Mouse (Mus musculus): Measurements from ENCODE around the gene Mme. TPM values are rescaled to one million over a fixed set of nuclear protein-coding genes. Genes with fewer than 3 reads are reported as not detected.

Mme gene
- polyA plus RNA-seq, 1 experiment from 2014 or later = 0.55 TPM

- WGBS (ENCODE audit: insufficient replicate concordance) = 32% methylated on average over 4 of the region's 4 CpGs
- Histone ChIP-seq H3K27ac (ENCODE audit: low read length) (no peak overlapping the region), H3K36me3 (ENCODE audit: control insufficient read depth, insufficient read depth) (no peaks in the 10 kb centered on the region), H3K9me3 (replicated peaks; ENCODE audit: control insufficient read depth, low read length) (no peaks in the 10 kb centered on the region), H3K4me3 (ENCODE audit: low read depth, low read length) (no peak overlapping the region), H3K4me2 (ENCODE audit: low read depth, low read length) (peak overlapping the region; percentile 53; the same call in 1 of the 2 replicates), H3K27me3 (ENCODE audit: control insufficient read depth, insufficient read depth, low read depth, low read length) (peaks cover 16% of the 10 kb centered on the region), H3K9ac (ENCODE audit: low read depth, low read length) (no peak overlapping the region), H3K4me1 (ENCODE audit: control insufficient read depth, low read depth, low read length) (no peaks in the 10 kb centered on the region)
- ATAC-seq (ENCODE audit: low read depth) = no peak
Measured at GRCm38 (mm10) chr3:63294791-63295190, 53.5 kb downstream of the Mme start.

GRCm38 (mm10) chr3:63295237-63295636 is 53.9 kb downstream of the Mme start:
- H3K9ac ChIP-seq (ENCODE audit: low read depth, low read length) = no peak overlapping the region

GRCm38 (mm10) chr3:63295657-63296231 is 54.4 kb downstream of the Mme start:
- under 1% methylated on average over 50 of the region's 54 CpGs for WGBS (ENCODE audit: insufficient replicate concordance)
- H3K4me3 ChIP-seq (ENCODE audit: low read depth, low read length) = peak overlapping the region; percentile 32
- 0 out of 2 replicates have a peak, but pooled peaks have one; percentile 16 for ATAC-seq (ENCODE audit: low read depth)
- H3K9ac ChIP-seq (ENCODE audit: low read depth, low read length) = no peak overlapping the region
- H3K27me3 ChIP-seq (ENCODE audit: control insufficient read depth, insufficient read depth, low read depth, low read length) = peaks cover 16% of the 10 kb centered on the region
- H3K9me3 ChIP-seq (replicated peaks; ENCODE audit: control insufficient read depth, low read length) = no peaks in the 10 kb centered on the region
- H3K4me2 ChIP-seq (ENCODE audit: low read depth, low read length) = peak overlapping the region; percentile 53
- H3K36me3 ChIP-seq (ENCODE audit: control insufficient read depth, insufficient read depth) = no peaks in the 10 kb centered on the region
- no peaks in the 10 kb centered on the region for H3K4me1 ChIP-seq (ENCODE audit: control insufficient read depth, low read depth, low read length)
- H3K27ac ChIP-seq (ENCODE audit: low read length) = no peak overlapping the region

More at GRCm38 (mm10) chr3:63295237-63295636, 53.9 kb downstream of the Mme start:
- Histone ChIP-seq H3K4me3 (ENCODE audit: low read depth, low read length) (peak overlapping the region; percentile 32), H3K27ac (ENCODE audit: low read length) (no peak overlapping the region), H3K4me2 (ENCODE audit: low read depth, low read length) (peak overlapping the region; percentile 53), H3K4me1 (ENCODE audit: control insufficient read depth, low read depth, low read length) (no peaks in the 10 kb centered on the region), H3K36me3 (ENCODE audit: control insufficient read depth, insufficient read depth) (no peaks in the 10 kb centered on the region), H3K9me3 (replicated peaks; ENCODE audit: control insufficient read depth, low read length) (no peaks in the 10 kb centered on the region), H3K27me3 (ENCODE audit: control insufficient read depth, insufficient read depth, low read depth, low read length) (peaks cover 16% of the 10 kb centered on the region)
- 2% methylated on average over 21 of the region's 21 CpGs for WGBS (ENCODE audit: insufficient replicate concordance)
- no peak for ATAC-seq (ENCODE audit: low read depth)

- no peak overlapping the region for H3K9ac ChIP-seq (ENCODE audit: low read depth, low read length)
- ATAC-seq (ENCODE audit: low read depth) = no peak
- H3K27ac ChIP-seq (ENCODE audit: low read length) = no peak overlapping the region
- H3K4me3 ChIP-seq (ENCODE audit: low read depth, low read length) = no peak overlapping the region
- peak overlapping the region; percentile 53; the same call in 1 of the 2 replicates for H3K4me2 ChIP-seq (ENCODE audit: low read depth, low read length)
- no peaks in the 10 kb centered on the region for H3K36me3 ChIP-seq (ENCODE audit: control insufficient read depth, insufficient read depth)
- 12% methylated on average over 12 of the region's 12 CpGs for WGBS (ENCODE audit: insufficient replicate concordance)
- no peaks in the 10 kb centered on the region for H3K9me3 ChIP-seq (replicated peaks; ENCODE audit: control insufficient read depth, low read length)
- peaks cover 16% of the 10 kb centered on the region for H3K27me3 ChIP-seq (ENCODE audit: control insufficient read depth, insufficient read depth, low read depth, low read length)
- no peaks in the 10 kb centered on the region for H3K4me1 ChIP-seq (ENCODE audit: control insufficient read depth, low read depth, low read length)
Measured at GRCm38 (mm10) chr3:63296411-63296810, 55.1 kb downstream of the Mme start.

GRCm38 (mm10) chr3:63297787-63298186 is 56.5 kb downstream of the Mme start:
- H3K9me3 ChIP-seq (replicated peaks; ENCODE audit: control insufficient read depth, low read length) = no peaks in the 10 kb centered on the region
- no peaks in the 10 kb centered on the region for H3K4me1 ChIP-seq (ENCODE audit: control insufficient read depth, low read depth, low read length)
- H3K27ac ChIP-seq (ENCODE audit: low read length) = no peak overlapping the region
- WGBS (ENCODE audit: insufficient replicate concordance) = 5% methylated on average over 6 of the region's 6 CpGs
- H3K4me2 ChIP-seq (ENCODE audit: low read depth, low read length) = no peak overlapping the region
- no peaks in the 10 kb centered on the region for H3K36me3 ChIP-seq (ENCODE audit: control insufficient read depth, insufficient read depth)
- peaks cover 16% of the 10 kb centered on the region for H3K27me3 ChIP-seq (ENCODE audit: control insufficient read depth, insufficient read depth, low read depth, low read length)
- H3K4me3 ChIP-seq (ENCODE audit: low read depth, low read length) = no peak overlapping the region
- no peak for ATAC-seq (ENCODE audit: low read depth)
- H3K9ac ChIP-seq (ENCODE audit: low read depth, low read length) = no peak overlapping the region

GRCm38 (mm10) chr3:63315211-63315760 is 73.9 kb downstream of the Mme start:
- Histone ChIP-seq H3K4me3 (ENCODE audit: low read depth, low read length) (no peak overlapping the region), H3K36me3 (ENCODE audit: control insufficient read depth, insufficient read depth) (no peaks in the 10 kb centered on the region), H3K27ac (ENCODE audit: low read length) (no peak overlapping the region), H3K9ac (ENCODE audit: low read depth, low read length) (no peak overlapping the region), H3K27me3 (ENCODE audit: control insufficient read depth, insufficient read depth, low read depth, low read length) (no peaks in the 10 kb centered on the region), H3K9me3 (replicated peaks; ENCODE audit: control insufficient read depth, low read length) (no peaks in the 10 kb centered on the region), H3K4me2 (ENCODE audit: low read depth, low read length) (no peak overlapping the region), H3K4me1 (ENCODE audit: control insufficient read depth, low read depth, low read length) (no peaks in the 10 kb centered on the region)
- 58% methylated on average over 7 of the region's 7 CpGs for WGBS (ENCODE audit: insufficient replicate concordance)
- no peak for ATAC-seq (ENCODE audit: low read depth)

- Histone ChIP-seq H3K36me3 (ENCODE audit: control insufficient read depth, insufficient read depth) (no peaks in the 10 kb centered on the region), H3K4me1 (ENCODE audit: control insufficient read depth, low read depth, low read length) (no peaks in the 10 kb centered on the region), H3K9me3 (replicated peaks; ENCODE audit: control insufficient read depth, low read length) (no peaks in the 10 kb centered on the region), H3K27ac (ENCODE audit: low read length) (no peak overlapping the region), H3K27me3 (ENCODE audit: control insufficient read depth, insufficient read depth, low read depth, low read length) (no peaks in the 10 kb centered on the region), H3K4me3 (ENCODE audit: low read depth, low read length) (no peak overlapping the region), H3K9ac (ENCODE audit: low read depth, low read length) (no peak overlapping the region), H3K4me2 (ENCODE audit: low read depth, low read length) (no peak overlapping the region)
- ATAC-seq (ENCODE audit: low read depth) = no peak
- 57% methylated on average over 3 of the region's 3 CpGs for WGBS (ENCODE audit: insufficient replicate concordance)
Measured at GRCm38 (mm10) chr3:63317496-63317895, 76.2 kb downstream of the Mme start.

GRCm38 (mm10) chr3:63325615-63326014 is 84.3 kb downstream of the Mme start:
- Histone ChIP-seq H3K27me3 (ENCODE audit: control insufficient read depth, insufficient read depth, low read depth, low read length) (no peaks in the 10 kb centered on the region), H3K9ac (ENCODE audit: low read depth, low read length) (no peak overlapping the region), H3K4me1 (ENCODE audit: control insufficient read depth, low read depth, low read length) (no peaks in the 10 kb centered on the region), H3K4me3 (ENCODE audit: low read depth, low read length) (no peak overlapping the region), H3K36me3 (ENCODE audit: control insufficient read depth, insufficient read depth) (no peaks in the 10 kb centered on the region), H3K4me2 (ENCODE audit: low read depth, low read length) (no peak overlapping the region), H3K27ac (ENCODE audit: low read length) (no peak overlapping the region), H3K9me3 (replicated peaks; ENCODE audit: control insufficient read depth, low read length) (no peaks in the 10 kb centered on the region)
- ATAC-seq (ENCODE audit: low read depth) = no peak
- WGBS (ENCODE audit: insufficient replicate concordance) = 56% methylated on average over 2 of the region's 2 CpGs

GRCm38 (mm10) chr3:63340110-63340509 is 98.8 kb downstream of the Mme start:
- Histone ChIP-seq H3K4me1 (ENCODE audit: control insufficient read depth, low read depth, low read length) (no peaks in the 10 kb centered on the region), H3K9me3 (replicated peaks; ENCODE audit: control insufficient read depth, low read length) (no peaks in the 10 kb centered on the region), H3K27ac (ENCODE audit: low read length) (no peak overlapping the region), H3K36me3 (ENCODE audit: control insufficient read depth, insufficient read depth) (no peaks in the 10 kb centered on the region), H3K4me2 (ENCODE audit: low read depth, low read length) (no peak overlapping the region), H3K27me3 (ENCODE audit: control insufficient read depth, insufficient read depth, low read depth, low read length) (no peaks in the 10 kb centered on the region), H3K9ac (ENCODE audit: low read depth, low read length) (no peak overlapping the region), H3K4me3 (ENCODE audit: low read depth, low read length) (no peak overlapping the region)
- 54% methylated on average over 2 of the region's 2 CpGs for WGBS (ENCODE audit: insufficient replicate concordance)
- ATAC-seq (ENCODE audit: low read depth) = no peak
